Mouse (Mus musculus) forebrain, embryonic 15.5 days (tissue): ENCODE results near the gene Gpr87. TPM values are rescaled to one million over a fixed set of nuclear protein-coding genes. Genes with fewer than 3 reads are reported as not detected.

Source experiments
- ATAC-seq: fragments of 200-750 bp; cut with Nextera tagmentation; replicated peaks from 2 replicates; pipeline ENCODE4 v1.8.0; 2017; ENCODE audit warnings: mild to moderate bottlenecking, moderate TSS enrichment, moderate library complexity
- H3K27ac ChIP-seq: fragments of 300-500 bp; sonication (generic); replicated peaks from 2 replicates; pipeline ENCODE4 v1.5.1; 2015; ENCODE audit warnings: mild to moderate bottlenecking, inconsistent platforms
- H3K27me3 ChIP-seq: fragments of 300-500 bp; sonication (generic); 2 replicates; pipeline ENCODE4 v1.6.1; 2015; ENCODE audit warnings: inconsistent platforms
- H3K36me3 ChIP-seq: fragments of 300-500 bp; sonication (generic); 2 replicates; pipeline ENCODE4 v1.6.1; 2015; ENCODE audit warnings: mild to moderate bottlenecking, inconsistent platforms
- H3K4me1 ChIP-seq: fragments of 300-500 bp; sonication (generic); 2 replicates; pipeline ENCODE4 v1.6.1; 2015; ENCODE audit warnings: inconsistent platforms
- H3K4me2 ChIP-seq: fragments of 300-500 bp; sonication (generic); replicated peaks from 2 replicates; pipeline ENCODE4 v1.6.1; 2015; ENCODE audit warnings: mild to moderate bottlenecking, inconsistent platforms
- H3K4me3 ChIP-seq: fragments of 300-500 bp; sonication (generic); 2 replicates; pipeline ENCODE4 v1.5.1; 2015; ENCODE audit warnings: mild to moderate bottlenecking, inconsistent platforms
- H3K9ac ChIP-seq: fragments of 300-500 bp; sonication (generic); replicated peaks from 2 replicates; pipeline ENCODE4 v1.6.1; 2015; ENCODE audit warnings: mild to moderate bottlenecking, inconsistent platforms
- H3K9me3 ChIP-seq: fragments of 300-500 bp; sonication (generic); 2 replicates; pipeline ENCODE4 v1.6.1; 2016; ENCODE audit warnings: inconsistent platforms
- WGBS: fragments of 180-500 bp; shearing (Covaris S2); methylation state at CpG from one replicate; pipeline ENCODE4 v1.1.7; 2015; ENCODE audit warnings: mixed read lengths; 5-methylcytosine and 5-hydroxymethylcytosine counted together
- polyA plus RNA-seq: library from polyadenylated mRNA; unstranded; fragments of >200 nt; fragmentation: Nextera tagmentation; extraction: Ambion mirVana; gene quantifications from 2 replicates; pipeline ENCODE4 v1.2.1, GENCODE M21; 2015

Gpr87 gene
- polyA plus RNA-seq, 1 experiment from 2014 or later, result 0.15 TPM

- H3K9me3 ChIP-seq, result no peaks in the 10 kb centered on the region
- no peaks in the 10 kb centered on the region for H3K4me1 ChIP-seq
- 80% methylated on average over 8 of the region's 8 CpGs for whole genome bisulfite sequencing
- H3K4me3 ChIP-seq, result no peak overlapping the region
- H3K27ac ChIP-seq, result no peak overlapping the region
- H3K36me3 ChIP-seq, result no peaks in the 10 kb centered on the region
- H3K4me2 ChIP-seq, result no peak overlapping the region
- no peak overlapping the region for H3K9ac ChIP-seq
- no peaks in the 10 kb centered on the region for H3K27me3 ChIP-seq
- ATAC-seq, result no peak
Measured at GRCm38 (mm10) chr3:59210089-59210488, 15.2 kb upstream of the Gpr87 start.

DNA sequence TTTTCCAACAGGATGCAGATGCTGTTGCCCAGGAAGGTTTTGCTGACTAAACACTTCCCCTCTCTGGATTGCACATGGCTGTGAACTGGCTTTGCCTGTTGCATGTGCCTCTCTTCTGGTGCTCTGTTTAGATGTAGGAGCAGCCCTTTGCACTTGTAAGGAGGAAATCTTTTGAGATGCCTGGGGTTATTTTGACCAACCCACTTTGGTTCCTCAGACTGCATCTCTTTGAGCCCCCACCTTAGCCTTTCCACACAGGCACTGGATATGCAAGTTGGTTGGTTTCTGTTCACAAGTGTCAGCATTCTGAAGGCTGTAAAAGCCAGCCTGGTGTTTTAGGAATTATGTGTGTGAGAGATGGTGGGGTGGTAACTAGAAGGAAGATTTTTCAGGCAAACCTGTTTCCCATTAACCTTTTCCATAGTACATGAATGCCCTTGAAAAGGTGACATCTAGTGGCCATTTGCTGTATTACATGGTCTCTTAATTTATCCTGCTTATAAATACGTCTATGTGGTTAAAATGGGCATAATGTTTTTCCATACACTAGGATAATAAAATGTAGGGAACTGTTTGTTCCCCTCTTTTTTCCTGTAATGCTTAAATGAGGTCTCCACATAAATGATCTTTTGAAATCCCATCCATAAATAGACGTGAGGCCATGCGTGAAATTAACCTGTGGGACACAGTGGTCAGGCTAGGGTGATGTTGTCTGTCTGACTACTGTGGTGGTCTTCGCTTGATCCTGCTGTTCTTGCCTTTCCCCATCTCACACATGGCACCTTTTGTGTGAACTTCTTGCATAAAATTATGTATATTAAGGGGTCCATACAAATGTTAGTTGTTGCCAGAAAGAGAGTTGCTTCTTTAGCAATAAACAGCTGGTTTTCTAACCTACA is 14.0 kb upstream of the Gpr87 start:
- no peak overlapping the region for H3K9ac ChIP-seq
- ATAC-seq, result peak; percentile 54
- WGBS, result 65% methylated on average over 4 of the region's 4 CpGs
- no peak overlapping the region for H3K4me2 ChIP-seq
- no peak overlapping the region for H3K27ac ChIP-seq
- no peak overlapping the region for H3K4me3 ChIP-seq
- no peaks in the 10 kb centered on the region for H3K36me3 ChIP-seq
- no peaks in the 10 kb centered on the region for H3K4me1 ChIP-seq
- H3K9me3 ChIP-seq, result no peaks in the 10 kb centered on the region
- H3K27me3 ChIP-seq, result no peaks in the 10 kb centered on the region

DNA sequence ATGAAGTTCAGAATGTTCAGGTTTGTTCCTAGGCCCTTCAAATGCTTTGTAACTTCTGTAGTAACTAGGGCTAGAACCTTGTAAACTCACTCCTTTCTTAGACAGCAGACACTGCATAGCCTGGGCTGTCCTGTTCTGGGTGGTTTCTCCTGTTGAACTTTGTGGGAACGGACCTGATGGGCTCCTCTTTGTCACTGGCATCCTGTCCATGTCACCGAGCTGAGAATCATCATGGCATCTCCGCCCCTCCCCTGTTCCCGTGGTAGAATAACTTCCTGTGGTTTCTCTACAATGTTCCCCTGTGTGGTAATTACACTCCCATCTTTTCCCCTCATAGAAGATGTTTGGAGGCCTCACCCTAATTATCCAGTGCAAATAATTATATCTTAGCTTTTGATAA is 11.0 kb upstream of the Gpr87 start:
- Histone ChIP-seq H3K9me3 (no peaks in the 10 kb centered on the region), H3K36me3 (no peaks in the 10 kb centered on the region), H3K9ac (no peak overlapping the region), H3K4me2 (no peak overlapping the region), H3K4me3 (no peak overlapping the region), H3K27me3 (no peaks in the 10 kb centered on the region), H3K27ac (no peak overlapping the region), H3K4me1 (no peaks in the 10 kb centered on the region)
- 72% methylated on average over 4 of the region's 4 CpGs for WGBS
- no peak for ATAC-seq

GRCm38 (mm10) chr3:59204719-59205503 is 10.0 kb upstream of the Gpr87 start:
- H3K27me3 ChIP-seq, result no peaks in the 10 kb centered on the region
- ATAC-seq, result no peak

GRCm38 (mm10) chr3:59203802-59204520 is 9.1 kb upstream of the Gpr87 start:
- H3K9me3 ChIP-seq, result no peaks in the 10 kb centered on the region
- H3K27me3 ChIP-seq, result no peaks in the 10 kb centered on the region
- 84% methylated on average over 8 of the region's 8 CpGs for WGBS
- H3K36me3 ChIP-seq, result no peaks in the 10 kb centered on the region
- no peak overlapping the region for H3K27ac ChIP-seq
- no peak overlapping the region for H3K4me2 ChIP-seq
- no peak for ATAC-seq
- H3K4me3 ChIP-seq, result no peak overlapping the region
- H3K4me1 ChIP-seq, result no peaks in the 10 kb centered on the region
- no peak overlapping the region for H3K9ac ChIP-seq

More at GRCm38 (mm10) chr3:59204719-59205503, 10.0 kb upstream of the Gpr87 start:
- Histone ChIP-seq H3K9ac (no peak overlapping the region), H3K9me3 (no peaks in the 10 kb centered on the region), H3K36me3 (no peaks in the 10 kb centered on the region), H3K4me2 (no peak overlapping the region), H3K27ac (no peak overlapping the region), H3K4me1 (no peaks in the 10 kb centered on the region), H3K4me3 (no peak overlapping the region)
- 61% methylated on average over 11 of the region's 11 CpGs for WGBS

DNA sequence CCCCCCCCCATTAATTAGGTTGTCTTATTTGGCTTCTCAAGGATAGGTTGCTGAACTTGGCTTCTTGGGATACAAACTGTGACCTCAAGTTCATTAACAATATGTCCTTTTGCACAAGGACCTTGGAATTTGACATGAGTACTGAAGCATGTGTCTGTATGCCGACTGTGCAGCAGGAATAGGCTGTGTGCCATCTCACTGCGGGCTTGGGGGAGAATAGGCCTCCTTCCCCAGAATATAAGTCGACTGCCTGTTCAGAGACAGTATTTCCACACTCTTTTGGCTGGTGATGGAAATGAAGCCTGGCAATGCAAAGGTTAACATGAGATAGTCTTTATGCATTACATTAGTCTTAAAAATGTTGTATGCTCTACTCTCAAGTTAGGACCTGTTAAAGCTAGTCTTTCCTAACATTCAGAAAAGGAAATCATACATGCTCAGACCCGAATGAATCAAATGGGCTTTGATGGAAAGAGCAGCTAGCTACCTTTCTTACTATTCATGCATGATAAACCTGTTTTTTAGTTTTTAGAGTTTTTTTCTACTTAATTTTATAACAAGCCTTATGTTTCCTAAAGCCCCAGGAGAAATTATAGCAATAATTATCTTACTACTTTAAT is 2.5 kb upstream of the Gpr87 start:
- Histone ChIP-seq H3K27me3 (no peaks in the 10 kb centered on the region), H3K4me3 (no peak overlapping the region), H3K36me3 (no peaks in the 10 kb centered on the region), H3K27ac (no peak overlapping the region), H3K4me2 (no peak overlapping the region), H3K9me3 (no peaks in the 10 kb centered on the region), H3K9ac (no peak overlapping the region), H3K4me1 (no peaks in the 10 kb centered on the region)
- WGBS, result 81% methylated on average over 4 of the region's 4 CpGs
- ATAC-seq, result no peak

DNA sequence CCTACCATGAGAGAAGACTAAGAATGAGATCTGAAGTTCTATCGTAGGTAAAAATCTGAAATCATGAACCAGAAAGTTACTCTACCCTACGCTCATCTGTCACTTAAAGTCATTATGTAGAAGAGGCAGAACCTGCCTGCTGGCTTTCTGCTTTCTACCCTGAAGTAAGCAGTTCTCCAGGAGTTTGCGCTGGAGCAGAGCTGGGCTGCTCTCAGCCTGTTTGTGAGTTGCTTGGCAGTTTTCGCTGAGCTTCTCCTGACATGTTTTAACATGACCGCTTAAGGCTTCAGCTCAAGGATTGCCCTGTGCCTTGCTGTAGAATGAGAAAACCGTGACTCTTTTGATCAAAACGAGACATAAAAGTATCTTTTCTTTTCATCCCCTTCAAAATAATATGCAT is 805 bp downstream of the Gpr87 start:
- no peak overlapping the region for H3K4me3 ChIP-seq
- no peak overlapping the region for H3K9ac ChIP-seq
- H3K36me3 ChIP-seq, result no peaks in the 10 kb centered on the region
- H3K27me3 ChIP-seq, result no peaks in the 10 kb centered on the region
- H3K27ac ChIP-seq, result no peak overlapping the region
- 91% methylated on average over 7 of the region's 7 CpGs for WGBS
- no peaks in the 10 kb centered on the region for H3K9me3 ChIP-seq
- ATAC-seq, result no peak
- no peaks in the 10 kb centered on the region for H3K4me1 ChIP-seq
- H3K4me2 ChIP-seq, result no peak overlapping the region

DNA sequence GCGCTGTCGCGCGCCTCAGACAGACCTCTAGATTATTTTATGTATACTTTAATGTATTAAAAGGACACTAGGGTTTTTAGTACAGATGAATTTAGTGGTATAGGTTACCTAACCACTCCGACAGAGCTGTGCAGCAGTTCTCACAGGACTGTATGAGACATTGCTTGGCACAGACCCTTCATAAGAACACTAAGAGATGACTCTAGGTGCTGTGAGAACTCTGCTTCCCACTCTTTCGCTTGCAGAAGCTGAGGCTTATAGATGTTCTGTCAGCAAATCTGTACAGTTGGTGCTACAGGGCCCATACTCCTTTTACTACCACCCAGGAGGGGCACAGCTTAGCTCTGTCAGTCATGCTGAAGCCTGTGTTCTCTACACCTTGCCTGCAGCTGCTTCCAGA is 3.2 kb downstream of the Gpr87 start:
- Histone ChIP-seq H3K4me2 (no peak overlapping the region), H3K27me3 (no peaks in the 10 kb centered on the region), H3K36me3 (no peaks in the 10 kb centered on the region), H3K4me1 (no peaks in the 10 kb centered on the region), H3K4me3 (no peak overlapping the region), H3K9me3 (no peaks in the 10 kb centered on the region), H3K27ac (no peak overlapping the region), H3K9ac (no peak overlapping the region)
- no peak for ATAC-seq
- WGBS, result 94% methylated on average over 6 of the region's 6 CpGs

GRCm38 (mm10) chr3:59187336-59187735 is 7.6 kb downstream of the Gpr87 start:
- Histone ChIP-seq H3K4me2 (no peak overlapping the region), H3K9ac (no peak overlapping the region), H3K4me1 (no peaks in the 10 kb centered on the region), H3K4me3 (no peak overlapping the region), H3K27ac (no peak overlapping the region), H3K27me3 (no peaks in the 10 kb centered on the region), H3K9me3 (no peaks in the 10 kb centered on the region), H3K36me3 (no peaks in the 10 kb centered on the region)
- no peak for ATAC-seq
- WGBS, result 89% methylated on average over 4 of the region's 4 CpGs

GRCm38 (mm10) chr3:59185662-59186061 is 9.2 kb downstream of the Gpr87 start:
- no peaks in the 10 kb centered on the region for H3K9me3 ChIP-seq
- no peaks in the 10 kb centered on the region for H3K4me1 ChIP-seq
- no peak overlapping the region for H3K4me3 ChIP-seq
- H3K9ac ChIP-seq, result no peak overlapping the region
- no peaks in the 10 kb centered on the region for H3K36me3 ChIP-seq
- ATAC-seq, result no peak
- 88% methylated on average over 4 of the region's 4 CpGs for WGBS
- no peaks in the 10 kb centered on the region for H3K27me3 ChIP-seq
- no peak overlapping the region for H3K27ac ChIP-seq
- no peak overlapping the region for H3K4me2 ChIP-seq

DNA sequence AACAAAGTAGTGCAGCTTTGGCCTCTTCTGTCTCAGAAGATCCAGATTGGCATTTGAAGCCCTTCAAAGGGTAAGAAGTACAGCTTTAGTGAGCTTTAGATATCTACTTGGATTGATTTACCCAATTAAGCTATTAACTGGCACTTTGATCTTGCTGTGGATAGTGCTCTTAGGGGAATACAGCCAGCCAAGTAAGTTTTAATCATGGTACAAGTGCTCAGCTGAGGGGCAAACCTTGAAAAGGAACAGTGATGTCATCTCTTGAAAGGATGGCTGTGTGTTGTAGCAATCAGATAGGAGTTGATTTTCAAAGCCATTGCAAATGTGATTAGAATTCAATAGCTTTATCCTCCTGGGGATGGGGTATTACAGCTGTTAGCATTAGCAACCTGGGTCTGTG is 12.8 kb downstream of the Gpr87 start:
- no peak for ATAC-seq

GRCm38 (mm10) chr3:59181134-59181533 is 13.8 kb downstream of the Gpr87 start:
- no peak overlapping the region for H3K4me2 ChIP-seq
- H3K4me3 ChIP-seq, result no peak overlapping the region
- H3K9me3 ChIP-seq, result no peaks in the 10 kb centered on the region
- no peak overlapping the region for H3K9ac ChIP-seq
- H3K4me1 ChIP-seq, result no peaks in the 10 kb centered on the region
- no peaks in the 10 kb centered on the region for H3K36me3 ChIP-seq
- H3K27ac ChIP-seq, result no peak overlapping the region
- ATAC-seq, result no peak; the same call in 1 of the 2 replicates
- no peaks in the 10 kb centered on the region for H3K27me3 ChIP-seq
- 55% methylated on average over 5 of the region's 5 CpGs for WGBS

More for the DNA sequence above, 12.8 kb downstream of the Gpr87 start:
- H3K27me3 ChIP-seq, result no peaks in the 10 kb centered on the region
- no peak overlapping the region for H3K4me3 ChIP-seq
- H3K9me3 ChIP-seq, result no peaks in the 10 kb centered on the region
- H3K36me3 ChIP-seq, result no peaks in the 10 kb centered on the region
- no peak overlapping the region for H3K27ac ChIP-seq
- no peak overlapping the region for H3K4me2 ChIP-seq
- H3K9ac ChIP-seq, result no peak overlapping the region
- no peaks in the 10 kb centered on the region for H3K4me1 ChIP-seq
